Mouse (Mus musculus) liver, postnatal 0 days (tissue): Measurements from ENCODE around the gene Cmtm4.

ENCODE experiments used
- CTCF ChIP-seq: sonication (generic); IDR thresholded peaks from 2 replicates; pipeline ENCODE4 v1.5.1; 2016; ENCODE audit warnings: antibody characterized with exemption, low read depth
- EP300 ChIP-seq: IDR thresholded peaks from 2 replicates; pipeline ENCODE4 v1.6.1; 2016; ENCODE audit warnings: antibody characterized with exemption, low read depth, mild to moderate bottlenecking

- TF ChIP-seq CTCF (peak; percentile 96), EP300 (no peak)
Measured at GRCm38 (mm10) chr8:104343957-104344356, 51.6 kb downstream of the Cmtm4 start.
